Mouse (Mus musculus): Measurements from ENCODE around the gene Olfr1359. TPM values are rescaled to one million over a fixed set of nuclear protein-coding genes. Genes with fewer than 3 reads are reported as not detected.

The Olfr1359 gene
- polyA plus RNA-seq (2012; fragmentation: generic; extraction: Trizol): not detected

DNA sequence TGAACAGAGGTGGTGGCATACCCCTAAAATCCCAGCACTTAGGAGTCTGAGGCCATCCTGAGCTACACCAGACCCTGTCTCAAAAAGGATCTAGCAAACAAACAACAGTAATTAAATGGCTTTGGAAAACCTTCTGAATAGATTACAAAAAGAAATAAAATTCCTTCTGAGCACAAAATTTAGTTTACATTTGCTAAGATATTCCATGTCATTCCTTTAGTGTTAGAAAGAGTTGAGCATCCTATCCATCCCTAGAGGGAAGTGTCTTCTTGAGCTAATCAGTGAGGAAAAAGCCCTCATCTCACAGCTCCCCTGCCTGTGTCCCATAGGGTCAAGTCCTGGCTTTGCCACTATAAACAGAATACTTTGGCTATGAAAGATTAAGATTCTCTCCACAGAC lies at the start of gene Olfr1359:
Gene Olfr1359, plus strand, starts transcription at position 301 of the 400 bp plus-strand sequence.

GRCm38 (mm10) chr13:21663286-21663685 lies 34.6 kb upstream of the Olfr1359 start, which contains the start of gene Olfr1361:
TSS of gene Olfr1361 (minus strand) at chr13:21663386.

DNA sequence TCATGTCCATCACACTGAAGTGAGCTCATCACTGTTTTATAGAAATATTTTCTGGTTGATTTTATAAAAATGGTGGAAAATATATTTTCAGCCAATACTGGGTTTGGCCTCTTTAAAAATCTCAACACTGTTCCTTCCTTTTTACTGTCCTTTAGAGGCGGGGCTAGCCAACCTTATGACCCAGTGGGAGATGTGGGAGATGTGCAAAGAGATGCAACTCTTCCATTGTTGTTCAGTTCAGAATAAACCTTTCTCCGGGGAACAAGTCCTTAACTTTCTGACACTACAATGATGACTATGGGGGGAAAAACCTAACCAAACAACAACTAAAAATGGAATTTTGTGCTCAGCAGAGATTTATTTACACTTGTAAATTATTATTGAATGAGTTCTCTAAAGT lies 20.6 kb upstream of the Olfr1359 start, which contains the start of gene Olfr1360:
Gene Olfr1360, minus strand, starts transcription at position 101 of the 400 bp plus-strand sequence.

DNA sequence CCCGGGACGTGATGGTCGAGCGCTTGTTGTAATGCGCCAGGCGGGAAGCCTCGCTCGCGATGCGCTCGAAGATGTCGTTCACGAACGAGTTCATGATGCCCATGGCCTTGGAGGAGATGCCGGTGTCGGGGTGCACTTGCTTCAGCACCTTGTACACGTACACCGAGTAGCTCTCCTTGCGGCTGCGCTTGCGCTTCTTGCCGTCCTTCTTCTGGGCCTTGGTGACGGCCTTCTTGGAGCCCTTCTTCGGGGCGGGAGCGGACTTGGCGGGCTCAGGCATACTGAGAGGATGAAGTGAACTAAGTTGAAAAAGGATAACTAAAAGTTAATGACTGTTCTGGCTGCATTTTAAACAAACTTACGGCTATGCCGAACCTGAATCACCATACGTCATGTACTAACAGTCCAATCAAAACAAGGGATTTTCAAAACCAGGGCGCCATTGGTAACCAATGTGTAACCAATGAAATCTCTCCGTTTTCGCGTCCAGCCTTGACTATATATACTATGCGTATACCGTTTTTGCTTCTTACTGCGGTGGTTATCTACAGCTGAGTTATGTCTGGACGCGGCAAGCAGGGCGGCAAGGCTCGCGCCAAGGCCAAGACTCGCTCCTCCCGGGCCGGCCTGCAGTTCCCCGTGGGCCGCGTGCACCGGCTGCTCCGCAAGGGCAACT lies 18.1 kb downstream of the Olfr1359 start, which contains the start of the genes Hist1h2bl and Hist1h2ai:
Gene Hist1h2bl, minus strand, starts transcription at position 280 of the 676 bp plus-strand sequence.
Gene Hist1h2ai, plus strand, starts transcription at position 559 of the 676 bp plus-strand sequence.

GRCm38 (mm10) chr13:21717397-21718357 lies 19.8 kb downstream of the Olfr1359 start, which contains the start of gene Hist1h3h:
TSS of gene Hist1h3h (plus strand) at chr13:21717659.

GRCm38 (mm10) chr13:21721757-21722372 lies 24.0 kb downstream of the Olfr1359 start, which contains the start of gene Hist1h2bm:
TSS of gene Hist1h2bm (plus strand) at chr13:21722044.

GRCm38 (mm10) chr13:21734906-21735767 lies 37.2 kb downstream of the Olfr1359 start, which contains the start of gene Hist1h4j:
TSS of gene Hist1h4j (plus strand) at chr13:21735064.

DNA sequence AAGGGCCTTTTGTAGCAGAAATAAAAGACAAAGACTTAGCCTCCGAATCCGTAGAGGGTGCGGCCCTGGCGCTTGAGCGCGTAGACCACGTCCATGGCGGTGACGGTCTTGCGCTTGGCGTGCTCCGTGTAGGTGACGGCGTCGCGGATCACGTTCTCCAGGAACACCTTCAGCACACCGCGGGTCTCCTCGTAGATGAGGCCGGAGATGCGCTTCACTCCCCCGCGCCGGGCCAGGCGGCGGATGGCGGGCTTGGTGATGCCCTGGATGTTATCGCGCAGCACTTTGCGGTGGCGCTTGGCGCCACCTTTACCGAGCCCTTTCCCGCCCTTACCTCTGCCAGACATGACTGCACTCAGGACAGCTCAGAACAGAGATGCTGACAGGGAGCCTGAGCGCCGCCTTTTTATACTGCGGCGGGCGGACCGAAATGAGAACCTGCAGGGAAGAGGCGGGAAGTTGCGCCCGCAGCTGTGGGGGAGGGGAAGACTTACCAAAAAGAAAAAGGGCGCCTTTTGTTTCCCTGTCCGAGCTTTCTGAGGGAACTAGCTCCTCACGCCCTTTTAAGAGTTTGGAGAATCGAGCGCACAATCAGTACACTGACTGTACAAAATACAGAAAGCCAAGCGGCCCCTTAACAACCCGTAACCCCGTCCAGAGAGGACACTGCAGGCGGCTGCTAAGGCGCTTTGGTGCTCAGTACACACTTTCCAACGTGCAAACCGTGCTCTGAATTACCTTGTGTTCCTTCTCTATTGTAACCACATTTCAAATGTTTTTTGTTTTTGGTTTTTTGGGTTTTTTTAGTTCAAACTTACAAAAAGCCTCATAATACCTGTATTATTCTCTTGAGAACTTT lies 52.5 kb downstream of the Olfr1359 start, which contains the start of gene Hist1h4k:
Gene Hist1h4k, minus strand, starts transcription at position 347 of the 859 bp plus-strand sequence.

DNA sequence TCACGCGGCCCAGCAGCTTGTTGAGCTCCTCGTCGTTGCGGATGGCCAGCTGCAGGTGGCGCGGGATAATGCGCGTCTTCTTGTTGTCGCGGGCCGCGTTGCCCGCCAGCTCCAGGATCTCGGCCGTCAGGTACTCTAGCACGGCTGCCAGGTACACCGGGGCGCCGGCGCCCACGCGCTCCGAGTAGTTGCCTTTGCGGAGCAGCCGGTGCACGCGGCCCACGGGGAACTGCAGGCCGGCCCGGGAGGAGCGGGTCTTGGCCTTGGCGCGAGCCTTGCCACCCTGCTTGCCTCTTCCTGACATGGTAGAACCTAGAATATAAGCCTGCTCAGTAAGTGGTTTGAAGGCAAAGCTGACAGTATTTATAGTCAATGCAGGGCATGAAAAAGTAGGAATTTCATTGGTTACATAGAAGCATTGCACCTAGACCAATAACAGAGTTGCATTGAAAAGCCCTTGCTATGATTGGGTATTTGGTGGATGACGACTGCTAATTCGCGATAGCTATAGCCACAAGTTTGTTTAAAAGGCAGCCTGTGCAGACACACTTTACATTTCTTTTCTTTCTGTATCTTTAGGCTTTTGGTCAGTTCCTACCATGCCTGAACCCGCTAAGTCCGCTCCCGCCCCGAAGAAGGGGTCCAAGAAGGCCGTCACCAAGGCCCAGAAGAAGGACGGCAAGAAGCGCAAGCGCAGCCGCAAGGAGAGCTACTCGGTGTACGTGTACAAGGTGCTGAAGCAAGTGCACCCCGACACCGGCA lies 55.8 kb downstream of the Olfr1359 start, which contains the start of the genes Hist1h2ak and Hist1h2bn:
Gene Hist1h2ak, minus strand, starts transcription at position 304 of the 762 bp plus-strand sequence.
Gene Hist1h2bn, plus strand, starts transcription at position 600 of the 762 bp plus-strand sequence.

Other genes with a start within 250 kb of the Olfr1359 start
- gene Zscan26, start 244.4 kb upstream of the Olfr1359 start, polyA plus RNA-seq (2012; fragmentation: generic; extraction: Trizol): 1 to 10 TPM in 1 of 2 experiments, under 1 TPM in 1; 0.18 to 5.0 TPM
- gene Nkapl, start 229.6 kb upstream of the Olfr1359 start, polyA plus RNA-seq (2012; fragmentation: generic; extraction: Trizol): not detected
- under 1 TPM in 1 of 2 experiments, not detected in 1; 0.33 TPM for gene Zkscan4, start 219.2 kb upstream of the Olfr1359 start, polyA plus RNA-seq (2012; fragmentation: generic; extraction: Trizol)
- not detected for gene Gm10065, start 218.7 kb upstream of the Olfr1359 start, polyA plus RNA-seq (2012; fragmentation: generic; extraction: Trizol)
- under 1 TPM; 0.14 to 0.60 TPM for gene AK157302, start 202.9 kb upstream of the Olfr1359 start, polyA plus RNA-seq (2012; fragmentation: generic; extraction: Trizol)
- 10 to 100 TPM; 15.6 to 26.8 TPM for gene Gm11273, start 196.7 kb upstream of the Olfr1359 start, polyA plus RNA-seq (2012; fragmentation: generic; extraction: Trizol)
- 1 to 10 TPM in 1 of 2 experiments, under 1 TPM in 1; 0.26 to 1.2 TPM for gene Zkscan8, start 167.0 kb upstream of the Olfr1359 start, polyA plus RNA-seq (2012; fragmentation: generic; extraction: Trizol)
- under 1 TPM; 0.01 to 0.05 TPM for gene Olfr1366, start 155.3 kb upstream of the Olfr1359 start, polyA plus RNA-seq (2012; fragmentation: generic; extraction: Trizol)
- not detected for gene Olfr1535, start 138.2 kb upstream of the Olfr1359 start, polyA plus RNA-seq (2012; fragmentation: generic; extraction: Trizol)
- not detected for gene Olfr1364, start 116.4 kb upstream of the Olfr1359 start, polyA plus RNA-seq (2012; fragmentation: generic; extraction: Trizol)
- not detected for gene Olfr1362, start 84.1 kb upstream of the Olfr1359 start, polyA plus RNA-seq (2012; fragmentation: generic; extraction: Trizol)
- gene Olfr11, start 55.6 kb upstream of the Olfr1359 start, polyA plus RNA-seq (2012; fragmentation: generic; extraction: Trizol): under 1 TPM in 1 of 2 experiments, not detected in 1; 0.02 TPM
- not detected for gene Olfr1361, start 34.7 kb upstream of the Olfr1359 start, polyA plus RNA-seq (2012; fragmentation: generic; extraction: Trizol)
- not detected for gene Olfr1360, start 20.7 kb upstream of the Olfr1359 start, polyA plus RNA-seq (2012; fragmentation: generic; extraction: Trizol)
- 10 to 100 TPM in 1 of 2 experiments, 1 to 10 TPM in 1; 3.1 to 18.5 TPM for gene Hist1h2bl, start 18.0 kb downstream of the Olfr1359 start, polyA plus RNA-seq (2012; fragmentation: generic; extraction: Trizol)
- gene Hist1h2ai, start 18.3 kb downstream of the Olfr1359 start, polyA plus RNA-seq (2012; fragmentation: generic; extraction: Trizol): 10 to 100 TPM; 16.9 to 23.6 TPM
- gene Hist1h3h, start 19.5 kb downstream of the Olfr1359 start, polyA plus RNA-seq (2012; fragmentation: generic; extraction: Trizol): 10 to 100 TPM; 14.5 to 88.7 TPM
- gene Hist1h2bm, start 23.9 kb downstream of the Olfr1359 start, polyA plus RNA-seq (2012; fragmentation: generic; extraction: Trizol): 10 to 100 TPM in 1 of 2 experiments, 1 to 10 TPM in 1; 2.2 to 12.6 TPM
- 1 to 10 TPM; 4.2 to 5.5 TPM for gene Hist1h4j, start 37.0 kb downstream of the Olfr1359 start, polyA plus RNA-seq (2012; fragmentation: generic; extraction: Trizol)
- gene Hist1h4k, start 52.4 kb downstream of the Olfr1359 start, polyA plus RNA-seq (2012; fragmentation: generic; extraction: Trizol): 10 to 100 TPM in 1 of 2 experiments, 1 to 10 TPM in 1; 7.8 to 28.2 TPM
- 10 to 100 TPM in 1 of 2 experiments, 1 to 10 TPM in 1; 2.8 to 17.3 TPM for gene Hist1h2ak, start 55.7 kb downstream of the Olfr1359 start, polyA plus RNA-seq (2012; fragmentation: generic; extraction: Trizol)
- gene Hist1h2bn, start 56.0 kb downstream of the Olfr1359 start, polyA plus RNA-seq (2012; fragmentation: generic; extraction: Trizol): 1 to 10 TPM; 2.0 to 7.9 TPM
- 1 to 10 TPM; 1.6 to 7.5 TPM for gene Hist1h1b, start 82.5 kb downstream of the Olfr1359 start, polyA plus RNA-seq (2012; fragmentation: generic; extraction: Trizol)
- gene Hist1h3i, start 85.3 kb downstream of the Olfr1359 start, polyA plus RNA-seq (2012; fragmentation: generic; extraction: Trizol): 10 to 100 TPM; 13.1 to 37.5 TPM
- gene Hist1h2an, start 89.1 kb downstream of the Olfr1359 start, polyA plus RNA-seq (2012; fragmentation: generic; extraction: Trizol): 10 to 100 TPM; 13.8 to 30.2 TPM
- gene Hist1h2bp, start 89.3 kb downstream of the Olfr1359 start, polyA plus RNA-seq (2012; fragmentation: generic; extraction: Trizol): 10 to 100 TPM in 1 of 2 experiments, 1 to 10 TPM in 1; 1.7 to 17.1 TPM
- 10 to 100 TPM; 10.6 to 41.1 TPM for gene Hist1h2bq, start 112.1 kb downstream of the Olfr1359 start, polyA plus RNA-seq (2012; fragmentation: generic; extraction: Trizol)
- 1 to 10 TPM in 1 of 2 experiments, under 1 TPM in 1; 0.84 to 2.2 TPM for gene Hist1h2ao, start 112.4 kb downstream of the Olfr1359 start, polyA plus RNA-seq (2012; fragmentation: generic; extraction: Trizol)
- gene Hist1h4m, start 113.6 kb downstream of the Olfr1359 start, polyA plus RNA-seq (2012; fragmentation: generic; extraction: Trizol): 1 to 10 TPM in 1 of 2 experiments, not detected in 1; 2.9 TPM
- gene Hist1h4n, start 134.1 kb downstream of the Olfr1359 start, polyA plus RNA-seq (2012; fragmentation: generic; extraction: Trizol): 10 to 100 TPM; 21.2 to 62.8 TPM
- gene Hist1h2ap, start 135.4 kb downstream of the Olfr1359 start, polyA plus RNA-seq (2012; fragmentation: generic; extraction: Trizol): 1,000 to 10,000 TPM in 1 of 2 experiments, 100 to 1,000 TPM in 1; 1,000 to 8,126 TPM
- 10 to 100 TPM in 1 of 2 experiments, 1 to 10 TPM in 1; 8.9 to 41.0 TPM for gene Hist1h2br, start 135.6 kb downstream of the Olfr1359 start, polyA plus RNA-seq (2012; fragmentation: generic; extraction: Trizol)
- 1 to 10 TPM in 1 of 2 experiments, under 1 TPM in 1; 0.04 to 2.1 TPM for gene Zfp184, start 247.0 kb downstream of the Olfr1359 start, polyA plus RNA-seq (2012; fragmentation: generic; extraction: Trizol)